Mouse (Mus musculus) stomach, embryonic 15.5 days (tissue): ENCODE measurements around the gene Msh3. TPM values are rescaled to one million over a fixed set of nuclear protein-coding genes. Genes with fewer than 3 reads are reported as not detected.

Source experiments
- ATAC-seq: fragments of 200-750 bp; cut with Nextera tagmentation; 2 replicates; pipeline ENCODE4 v1.8.0; 2017; ENCODE audit warnings: low read depth, moderate number of reproducible peaks, moderate TSS enrichment; ENCODE audit not compliant: insufficient read depth, low FRiP score
- H3K27ac ChIP-seq: fragments of 300-500 bp; sonication (generic); 2 replicates; pipeline ENCODE4 v1.5.1; 2015; ENCODE audit warnings: mild to moderate bottlenecking, inconsistent platforms
- H3K27me3 ChIP-seq: fragments of 300-500 bp; sonication (generic); replicated peaks from 2 replicates; pipeline ENCODE4 v1.6.1; 2015; ENCODE audit warnings: inconsistent platforms
- H3K36me3 ChIP-seq: fragments of 300-500 bp; sonication (generic); 2 replicates; pipeline ENCODE4 v1.6.1; 2015; ENCODE audit warnings: inconsistent platforms
- H3K4me1 ChIP-seq: fragments of 300-500 bp; sonication (generic); 2 replicates; pipeline ENCODE4 v1.6.1; 2015; ENCODE audit warnings: inconsistent platforms
- H3K4me2 ChIP-seq: fragments of 300-500 bp; sonication (generic); 2 replicates; pipeline ENCODE4 v1.6.1; 2015; ENCODE audit warnings: mild to moderate bottlenecking, inconsistent platforms
- H3K4me3 ChIP-seq: fragments of 300-500 bp; sonication (generic); replicated peaks from 2 replicates; pipeline ENCODE4 v1.5.1; 2015; ENCODE audit warnings: inconsistent platforms
- H3K9ac ChIP-seq: fragments of 300-500 bp; sonication (generic); 2 replicates; pipeline ENCODE4 v1.6.1; 2015; ENCODE audit warnings: inconsistent platforms
- H3K9me3 ChIP-seq: fragments of 300-500 bp; sonication (generic); 2 replicates; pipeline ENCODE4 v1.6.1; 2016; ENCODE audit warnings: inconsistent platforms
- WGBS: fragments of 180-500 bp; shearing (Covaris S2); methylation state at CpG from one replicate; pipeline ENCODE4 v1.1.7; 2015; 5-methylcytosine and 5-hydroxymethylcytosine counted together
- polyA plus RNA-seq: library from polyadenylated mRNA; unstranded; fragments of >200 nt; fragmentation: Nextera tagmentation; extraction: Ambion mirVana; gene quantifications from 2 replicates; pipeline ENCODE4 v1.2.1, GENCODE M21; 2015

Msh3 gene
- polyA plus RNA-seq, 1 experiment from 2014 or later = 20.4 TPM

DNA sequence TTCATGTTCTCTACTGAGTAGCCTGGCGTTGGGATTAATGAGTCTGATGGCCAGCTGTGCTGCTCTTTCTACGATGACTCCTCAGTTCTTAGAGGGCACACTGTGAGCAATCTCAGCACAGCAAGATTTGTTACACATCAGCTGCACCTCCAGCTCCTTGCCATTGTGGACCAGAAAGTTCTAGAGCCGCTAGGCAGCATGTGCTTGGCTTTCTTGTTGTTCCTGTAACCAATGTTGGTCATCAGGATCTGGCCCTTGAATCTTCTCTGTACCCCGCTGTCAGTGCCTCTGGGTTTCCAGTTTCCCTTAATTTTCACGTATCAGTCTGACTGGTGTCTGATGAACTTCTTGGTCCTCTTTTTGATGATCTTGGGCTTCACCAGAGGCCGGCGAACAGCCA, 1.6 kb upstream of the Msh3 start:
- Histone ChIP-seq H3K4me3 (peak overlapping the region; percentile 84), H3K9ac (no peak overlapping the region), H3K27me3 (no peaks in the 10 kb centered on the region), H3K36me3 (peaks cover 4% of the 10 kb centered on the region; the same call in 1 of the 2 replicates), H3K27ac (no peak overlapping the region), H3K4me2 (peak overlapping the region; percentile 99), H3K4me1 (no peaks in the 10 kb centered on the region), H3K9me3 (no peaks in the 10 kb centered on the region)
- 71% methylated on average over 7 of the region's 7 CpGs for WGBS
- no peak for ATAC-seq

DNA sequence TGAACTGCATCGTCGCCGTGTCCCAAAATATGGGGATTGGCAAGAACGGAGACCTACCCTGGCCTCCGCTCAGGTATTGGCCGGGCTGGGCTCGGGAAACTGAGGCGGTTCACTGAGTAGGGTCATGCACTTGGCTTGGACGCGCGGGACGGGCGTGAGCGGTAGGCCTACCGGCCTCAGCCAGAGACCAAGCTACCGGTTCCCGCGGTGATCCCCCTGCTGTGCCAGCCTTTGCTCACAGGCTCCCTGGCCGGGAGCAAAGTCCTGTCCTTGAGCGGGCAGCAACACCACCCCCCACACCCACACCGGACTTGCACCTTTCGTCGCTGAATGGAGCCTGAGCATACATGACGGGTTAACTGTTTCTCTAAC, 455 bp upstream of the Msh3 start:
- Histone ChIP-seq H3K36me3 (peaks cover 4% of the 10 kb centered on the region; the same call in 1 of the 2 replicates), H3K27me3 (no peaks in the 10 kb centered on the region), H3K9ac (peak overlapping the region; percentile 68; the same call in 1 of the 2 replicates), H3K4me2 (peak overlapping the region; percentile 99), H3K27ac (peak overlapping the region; percentile 95), H3K9me3 (no peaks in the 10 kb centered on the region), H3K4me1 (no peaks in the 10 kb centered on the region), H3K4me3 (peak overlapping the region; percentile 84)
- peak; percentile 25 for ATAC-seq
- under 1% methylated on average over 24 of the region's 24 CpGs for WGBS

DNA sequence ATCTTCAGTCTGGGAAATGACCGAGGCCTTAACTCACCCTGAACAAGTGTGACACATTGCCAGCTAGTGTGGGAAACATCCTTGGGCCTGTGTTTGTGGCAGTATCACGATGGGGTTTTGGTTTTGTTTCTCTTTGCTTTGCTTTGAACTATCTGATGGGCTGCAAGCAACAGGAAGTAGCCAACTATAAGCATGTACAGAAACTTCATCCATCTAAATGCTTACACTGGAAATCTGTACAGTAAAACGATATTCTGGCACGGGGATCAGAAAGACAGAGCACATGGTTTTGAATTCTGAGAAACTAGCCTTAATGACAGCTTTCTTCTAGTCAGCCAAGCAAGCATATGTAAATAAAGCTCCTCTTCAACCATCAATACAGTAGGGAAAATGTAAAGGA, 847 bp downstream of the Msh3 start:
- H3K4me1 ChIP-seq = no peaks in the 10 kb centered on the region
- no peak overlapping the region; the same call in 1 of the 2 replicates for H3K9ac ChIP-seq
- no peaks in the 10 kb centered on the region for H3K27me3 ChIP-seq
- H3K36me3 ChIP-seq = peaks cover 2% of the 10 kb centered on the region; the same call in 1 of the 2 replicates
- H3K4me2 ChIP-seq = peak overlapping the region; percentile 99
- peak overlapping the region; percentile 84 for H3K4me3 ChIP-seq
- ATAC-seq = no peak
- 12% methylated on average over 4 of the region's 4 CpGs for WGBS
- H3K9me3 ChIP-seq = no peaks in the 10 kb centered on the region
- H3K27ac ChIP-seq = peak overlapping the region; percentile 21; the same call in 1 of the 2 replicates

DNA sequence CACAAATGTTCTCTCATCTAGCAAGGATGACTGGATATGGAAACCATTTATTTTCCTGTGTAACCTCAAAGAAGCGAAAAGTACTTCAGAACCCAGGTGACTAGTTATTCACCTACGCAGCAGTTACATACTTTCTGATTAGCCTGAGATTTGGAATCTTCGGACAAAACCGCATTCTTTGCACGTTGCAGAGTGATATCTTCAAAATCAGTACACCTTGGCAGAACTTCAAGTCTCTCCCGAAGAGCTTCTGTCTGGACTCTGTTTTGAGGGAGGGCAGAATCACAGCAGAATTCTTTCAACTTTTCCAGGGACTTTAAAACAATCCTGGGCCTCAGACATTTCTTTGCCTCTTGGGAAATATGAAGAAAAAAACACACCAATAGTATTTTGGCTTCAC, 3.7 kb downstream of the Msh3 start:
- Histone ChIP-seq H3K36me3 (0 out of 2 replicates have a peak, but pooled peaks cover 3% of the 10 kb centered on the region), H3K27me3 (no peaks in the 10 kb centered on the region), H3K4me1 (no peaks in the 10 kb centered on the region), H3K27ac (no peak overlapping the region), H3K9ac (no peak overlapping the region), H3K4me2 (no peak overlapping the region), H3K9me3 (no peaks in the 10 kb centered on the region), H3K4me3 (no peak overlapping the region)
- 84% methylated on average over 6 of the region's 6 CpGs for WGBS
- ATAC-seq = no peak

DNA sequence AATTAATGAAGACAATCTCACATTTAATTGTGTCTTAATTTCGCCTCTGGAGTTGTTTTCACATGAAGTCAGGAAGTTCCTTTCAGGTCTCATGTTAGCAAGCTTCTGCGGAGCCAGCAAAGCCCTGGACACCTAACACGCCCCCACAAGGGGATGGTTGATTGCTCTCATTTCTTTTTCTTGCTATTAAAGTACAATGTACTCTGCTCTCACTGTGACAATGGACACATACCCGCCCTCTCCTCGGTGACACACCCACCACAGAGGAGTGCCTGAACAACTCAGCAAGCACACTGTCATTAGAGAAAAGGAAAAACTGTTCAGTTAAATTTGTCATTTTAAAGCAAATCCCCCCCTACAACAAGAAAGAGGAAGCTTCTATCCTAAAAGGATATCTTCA, 8.5 kb downstream of the Msh3 start:
- no peaks in the 10 kb centered on the region for H3K4me1 ChIP-seq
- 0 out of 2 replicates have a peak, but pooled peaks cover 10% of the 10 kb centered on the region for H3K36me3 ChIP-seq
- WGBS = 80% methylated on average over 5 of the region's 5 CpGs

DNA sequence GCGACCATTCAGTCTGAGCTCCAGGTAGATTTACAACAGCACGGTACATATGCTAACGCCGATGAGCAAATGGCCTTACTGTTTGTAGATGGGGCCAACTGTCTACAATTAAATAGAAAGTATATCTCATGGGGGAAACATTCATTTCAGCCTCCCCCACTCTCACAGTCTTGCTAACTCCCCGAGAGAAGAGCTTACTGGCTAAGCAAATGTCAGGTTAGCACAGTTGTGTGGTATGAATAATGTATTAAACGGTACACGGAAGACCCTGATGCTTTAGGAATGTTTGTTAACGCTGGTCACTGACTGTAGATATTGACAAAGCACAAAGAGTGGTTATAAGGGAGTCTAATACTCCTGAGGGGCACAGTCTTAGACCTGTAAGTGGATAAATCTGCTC, 10.8 kb downstream of the Msh3 start:
- Histone ChIP-seq H3K9me3 (no peaks in the 10 kb centered on the region), H3K4me1 (no peaks in the 10 kb centered on the region), H3K27me3 (no peaks in the 10 kb centered on the region), H3K4me2 (no peak overlapping the region), H3K36me3 (0 out of 2 replicates have a peak, but pooled peaks cover 16% of the 10 kb centered on the region), H3K9ac (no peak overlapping the region), H3K27ac (no peak overlapping the region), H3K4me3 (no peak overlapping the region)
- 89% methylated on average over 8 of the region's 8 CpGs for WGBS
- no peak for ATAC-seq

More for the DNA sequence above, 8.5 kb downstream of the Msh3 start:
- no peaks in the 10 kb centered on the region for H3K27me3 ChIP-seq
- no peak overlapping the region for H3K9ac ChIP-seq
- H3K4me2 ChIP-seq = no peak overlapping the region
- H3K9me3 ChIP-seq = no peaks in the 10 kb centered on the region
- H3K27ac ChIP-seq = no peak overlapping the region
- ATAC-seq = no peak
- H3K4me3 ChIP-seq = no peak overlapping the region

DNA sequence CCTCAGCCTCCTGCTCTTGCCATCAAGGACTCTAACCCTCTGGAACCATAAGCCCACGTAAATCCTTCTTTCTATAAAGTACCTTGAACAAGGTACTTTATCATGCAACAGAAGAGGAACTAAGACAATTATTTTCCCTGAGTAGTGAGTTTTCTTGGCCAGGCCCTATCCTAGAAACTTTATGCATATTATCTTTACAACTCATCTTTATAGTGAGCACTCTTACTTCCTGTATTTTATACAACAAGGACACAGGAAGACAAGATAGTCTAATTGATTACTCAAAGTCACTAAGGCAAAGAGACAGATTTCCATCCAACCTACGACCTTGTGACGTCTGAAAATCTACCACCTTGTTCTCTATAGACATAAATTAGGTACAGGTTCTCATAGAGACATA, 15.0 kb downstream of the Msh3 start:
- ATAC-seq = no peak

DNA sequence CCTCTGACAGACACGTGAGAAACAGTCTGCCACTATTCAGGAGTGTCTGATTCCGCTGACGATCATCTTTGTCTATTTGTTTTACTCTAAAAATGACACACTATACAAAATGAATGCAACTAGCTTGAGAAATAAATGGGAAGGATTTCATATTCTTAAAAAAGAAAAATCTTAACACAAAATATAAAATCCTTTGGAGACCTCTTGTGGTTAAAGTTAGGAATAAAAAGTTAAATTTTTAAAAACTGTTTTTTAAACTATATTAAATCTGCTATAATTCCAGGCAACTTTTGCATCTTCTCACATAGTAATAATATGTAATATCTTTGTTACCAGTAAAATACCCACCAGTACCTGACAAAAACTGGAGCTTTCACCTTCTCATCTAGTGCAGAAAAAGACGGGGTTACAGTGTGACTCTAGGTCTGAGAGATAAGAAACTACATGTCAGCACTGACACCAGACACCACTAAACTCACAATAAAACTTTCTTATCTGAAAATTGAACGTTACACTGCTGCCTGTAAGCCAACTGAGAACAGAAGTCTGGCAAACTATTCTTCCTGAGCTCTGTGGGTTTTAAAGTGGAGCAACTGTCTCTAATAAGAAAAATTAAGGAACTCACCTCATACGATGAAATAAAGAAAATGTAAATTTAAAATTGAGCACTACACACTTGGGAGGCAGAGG, 16.9 kb downstream of the Msh3 start:
- no peaks in the 10 kb centered on the region for H3K9me3 ChIP-seq
- no peak overlapping the region for H3K4me3 ChIP-seq
- no peak overlapping the region for H3K4me2 ChIP-seq
- H3K4me1 ChIP-seq = no peaks in the 10 kb centered on the region
- no peak overlapping the region for H3K9ac ChIP-seq
- H3K27ac ChIP-seq = no peak overlapping the region
- 0 out of 2 replicates have a peak, but pooled peaks cover 12% of the 10 kb centered on the region for H3K36me3 ChIP-seq
- WGBS = 71% methylated on average over 6 of the region's 6 CpGs
- no peaks in the 10 kb centered on the region for H3K27me3 ChIP-seq
- ATAC-seq = no peak

More for the DNA sequence above, 15.0 kb downstream of the Msh3 start:
- Histone ChIP-seq H3K4me1 (no peaks in the 10 kb centered on the region), H3K27ac (no peak overlapping the region), H3K9ac (no peak overlapping the region), H3K36me3 (0 out of 2 replicates have a peak, but pooled peaks cover 13% of the 10 kb centered on the region), H3K27me3 (no peaks in the 10 kb centered on the region), H3K4me3 (no peak overlapping the region), H3K9me3 (no peaks in the 10 kb centered on the region), H3K4me2 (no peak overlapping the region)
- WGBS = 89% methylated on average over 3 of the region's 3 CpGs

DNA sequence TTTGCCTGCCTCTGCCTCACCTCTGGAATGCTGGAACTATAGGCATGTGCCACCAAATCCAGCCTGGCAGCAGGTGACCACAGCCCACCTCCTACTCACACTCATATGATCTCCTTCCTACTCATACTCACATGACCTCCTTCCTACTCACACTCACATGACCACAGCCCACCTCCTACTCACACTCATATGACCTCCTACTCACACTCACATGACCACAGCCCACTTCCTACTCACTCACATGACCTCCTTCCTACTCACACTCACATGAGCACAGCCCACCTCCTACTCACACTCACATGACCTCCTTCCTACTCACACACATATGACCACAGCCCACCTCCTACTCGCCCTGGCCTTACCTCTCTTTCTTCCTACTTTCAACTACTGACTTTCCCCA, 17.9 kb downstream of the Msh3 start:
- H3K9me3 ChIP-seq = no peaks in the 10 kb centered on the region
- no peak overlapping the region for H3K9ac ChIP-seq
- 0 out of 2 replicates have a peak, but pooled peaks cover 6% of the 10 kb centered on the region for H3K36me3 ChIP-seq
- no peak for ATAC-seq
- H3K4me1 ChIP-seq = no peaks in the 10 kb centered on the region
- H3K4me2 ChIP-seq = no peak overlapping the region
- H3K27ac ChIP-seq = no peak overlapping the region
- H3K4me3 ChIP-seq = no peak overlapping the region
- 89% methylated on average over 1 of the region's 1 CpGs for WGBS
- H3K27me3 ChIP-seq = no peaks in the 10 kb centered on the region

DNA sequence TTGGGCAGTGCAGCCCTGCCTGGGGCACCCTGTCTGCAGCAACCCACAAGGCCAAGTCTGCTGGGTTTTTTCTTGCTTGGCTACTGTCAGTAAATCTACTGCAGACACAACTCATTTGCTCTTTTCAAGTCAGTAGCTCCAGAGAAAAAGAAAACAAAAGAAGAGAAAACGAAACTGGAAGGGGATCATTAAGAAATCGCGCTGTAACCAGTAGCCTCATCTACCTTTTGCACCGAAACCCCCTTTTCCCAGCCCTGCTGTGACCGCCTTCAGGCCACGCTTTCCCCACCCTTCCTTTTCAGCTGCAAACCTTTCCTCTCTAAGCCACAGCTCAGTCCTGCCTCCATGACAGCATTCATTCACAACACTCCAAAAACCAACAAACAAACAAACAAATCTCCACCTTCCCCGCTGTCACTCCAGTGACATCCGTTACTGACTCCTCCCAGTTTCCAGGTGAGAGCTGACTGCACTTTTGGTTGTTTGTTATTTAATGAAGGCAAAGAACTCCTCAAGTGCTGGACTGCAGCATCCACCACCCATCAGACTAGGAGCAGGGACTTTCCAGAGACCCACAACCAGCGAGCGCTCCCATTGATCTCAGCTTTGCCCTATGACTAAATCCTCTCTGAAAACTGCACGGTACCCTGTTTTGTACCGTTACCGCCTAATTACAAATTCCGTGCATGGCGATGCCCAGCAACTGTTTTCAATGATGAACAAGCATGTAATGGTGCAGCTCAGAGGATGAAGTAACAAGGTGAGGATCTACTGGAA, 22.5 kb downstream of the Msh3 start:
- ATAC-seq = no peak
- H3K36me3 ChIP-seq = no peaks in the 10 kb centered on the region
- H3K9ac ChIP-seq = no peak overlapping the region
- H3K27me3 ChIP-seq = no peaks in the 10 kb centered on the region
- no peak overlapping the region for H3K4me2 ChIP-seq
- H3K4me1 ChIP-seq = no peaks in the 10 kb centered on the region
- H3K27ac ChIP-seq = no peak overlapping the region
- no peaks in the 10 kb centered on the region for H3K9me3 ChIP-seq
- no peak overlapping the region for H3K4me3 ChIP-seq
- 85% methylated on average over 15 of the region's 15 CpGs for WGBS

DNA sequence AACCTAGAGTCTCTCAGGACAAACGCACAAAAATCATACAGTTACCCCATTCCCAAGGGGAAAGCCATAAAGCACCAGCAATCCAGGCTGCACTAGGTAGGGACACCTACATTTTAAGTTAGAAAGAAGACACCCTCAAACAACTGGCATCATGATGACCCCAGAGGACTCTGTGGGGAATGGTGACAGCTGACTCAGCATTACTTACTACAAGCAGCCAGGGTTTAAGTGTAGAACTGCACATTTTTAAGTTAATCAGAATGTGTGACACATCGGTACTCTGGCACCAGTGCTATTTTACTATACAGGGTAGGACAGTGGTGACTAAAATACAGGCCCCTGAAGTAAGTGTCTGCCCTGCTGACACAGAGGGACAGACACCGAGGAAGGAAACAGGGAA, 24.2 kb downstream of the Msh3 start:
- Histone ChIP-seq H3K27me3 (no peaks in the 10 kb centered on the region), H3K4me2 (no peak overlapping the region), H3K4me1 (no peaks in the 10 kb centered on the region), H3K9me3 (no peaks in the 10 kb centered on the region), H3K36me3 (no peaks in the 10 kb centered on the region), H3K4me3 (no peak overlapping the region), H3K27ac (no peak overlapping the region), H3K9ac (no peak overlapping the region)
- 90% methylated on average over 3 of the region's 3 CpGs for WGBS
- ATAC-seq = no peak

DNA sequence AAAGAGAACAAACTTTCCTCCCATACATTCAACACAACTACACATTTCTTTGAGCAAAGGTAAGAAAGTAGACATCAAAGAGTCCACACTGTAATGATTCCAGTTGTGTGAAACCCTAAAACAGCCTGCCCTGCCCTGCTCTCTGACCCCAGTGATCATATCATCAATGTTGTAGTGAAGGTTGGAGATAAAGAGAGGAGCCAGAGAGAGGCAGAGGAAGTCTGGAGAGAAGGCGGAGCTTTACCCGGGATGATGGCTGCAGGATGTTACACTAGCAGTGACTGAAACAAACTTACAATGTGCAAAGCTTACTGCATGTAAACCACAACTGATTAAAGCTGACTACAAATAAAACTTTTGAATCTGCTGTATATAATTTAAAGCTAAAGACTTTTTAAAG, 26.8 kb downstream of the Msh3 start:
- 68% methylated on average over 2 of the region's 2 CpGs for WGBS
- no peak for ATAC-seq
- Histone ChIP-seq H3K36me3 (no peaks in the 10 kb centered on the region), H3K4me2 (no peak overlapping the region), H3K27me3 (no peaks in the 10 kb centered on the region), H3K4me1 (no peaks in the 10 kb centered on the region; the same call in 1 of the 2 replicates), H3K27ac (no peak overlapping the region), H3K4me3 (no peak overlapping the region), H3K9me3 (no peaks in the 10 kb centered on the region), H3K9ac (no peak overlapping the region)
